Mouse (Mus musculus): Measurements from ENCODE around the gene Akap13.
"Not testable (repeated sequence)": the region's sequence is repeated elsewhere in the genome, so short reads cannot be mapped to it uniquely, and the experiment has no call there.

The Akap13 gene

DNA sequence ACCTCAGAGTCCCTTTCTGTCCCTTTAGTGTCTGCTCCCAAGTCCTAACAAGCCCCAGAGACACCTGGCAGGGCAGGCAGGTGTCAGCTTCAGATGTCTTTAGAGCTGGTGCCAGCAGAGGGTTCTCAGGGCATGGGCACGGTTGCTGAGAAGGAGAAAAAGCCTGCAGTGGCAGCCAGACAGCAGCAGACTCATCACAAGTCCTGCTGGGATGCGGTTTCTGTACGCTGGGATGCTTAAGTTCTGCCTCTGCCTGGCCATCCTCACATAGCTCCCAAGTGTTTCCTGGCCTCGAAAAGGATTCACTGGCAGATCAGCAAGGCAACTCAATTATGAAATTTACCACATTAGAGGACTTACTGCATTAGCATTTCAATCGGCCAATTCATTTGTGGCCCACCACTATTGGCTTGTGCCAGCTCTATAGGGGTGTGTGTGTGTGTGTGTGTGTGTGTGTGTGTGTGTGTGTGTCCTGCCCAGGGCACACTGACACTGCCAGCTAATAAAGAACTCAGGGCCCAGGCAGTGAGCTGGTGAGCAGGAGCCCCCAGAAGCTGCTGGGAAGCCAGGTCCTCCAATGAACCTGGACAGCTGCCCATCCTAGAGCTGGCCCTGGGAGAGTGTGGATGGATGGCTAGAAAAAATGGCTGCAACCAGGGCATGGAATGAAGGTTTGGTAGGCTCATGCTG is 311.9 kb downstream of the Akap13 start:
- not testable (repeated sequence) for DNase-seq (ENCODE audit: low spot score)

GRCm38 (mm10) chr7:75768169-75768568 is 312.8 kb downstream of the Akap13 start:
- DNase-seq (ENCODE audit: low spot score) = no peak

GRCm38 (mm10) chr7:75769909-75770308 is 314.6 kb downstream of the Akap13 start:
- no peak for DNase-seq (ENCODE audit: low spot score)

DNA sequence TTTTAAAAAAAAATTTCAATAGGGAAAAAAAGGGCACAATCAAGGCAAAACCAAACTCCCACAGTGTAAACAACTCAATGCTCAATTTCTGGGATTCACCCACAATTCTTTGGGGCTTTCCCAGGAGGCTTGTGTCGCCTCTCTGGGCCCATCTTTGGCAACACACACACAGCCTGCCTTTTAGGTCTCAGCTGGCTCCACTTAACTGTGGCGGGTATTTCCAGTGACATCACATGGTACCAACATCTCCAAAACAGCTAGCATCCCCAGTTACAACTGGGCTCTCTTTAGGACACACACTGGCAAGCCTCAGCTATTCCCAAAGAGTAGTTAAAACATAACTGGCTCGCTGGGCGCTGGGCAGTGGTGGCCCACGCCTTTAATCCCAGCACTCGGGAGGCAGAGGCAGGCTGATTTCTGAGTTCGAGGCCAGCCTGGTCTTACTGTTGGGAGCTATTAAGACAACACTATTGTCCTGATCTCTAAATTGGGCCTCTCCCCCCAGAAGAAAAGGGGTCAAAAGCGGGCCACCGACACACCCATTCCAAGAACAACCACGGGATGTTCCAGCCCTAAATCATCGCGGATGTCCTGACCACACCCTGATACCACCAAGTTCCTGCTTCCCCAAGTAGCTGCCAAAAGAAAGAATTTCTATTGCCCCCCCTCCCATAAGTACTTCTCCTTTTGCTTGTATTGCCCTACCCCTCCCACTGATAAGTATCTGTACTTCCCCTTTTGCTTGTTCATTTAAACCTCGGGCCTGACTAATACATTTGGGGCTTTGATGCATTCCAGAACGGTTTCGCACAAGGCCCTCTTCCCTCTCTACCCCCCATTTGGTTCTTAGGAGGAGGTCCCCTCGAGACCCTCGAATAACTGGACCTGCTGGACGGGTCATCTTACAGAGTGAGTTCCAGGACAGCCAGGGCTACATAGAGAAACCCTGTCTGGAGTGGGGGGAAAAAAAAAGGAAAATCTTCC is 319.1 kb downstream of the Akap13 start:
- DNase-seq (ENCODE audit: low spot score) = not testable (repeated sequence)

DNA sequence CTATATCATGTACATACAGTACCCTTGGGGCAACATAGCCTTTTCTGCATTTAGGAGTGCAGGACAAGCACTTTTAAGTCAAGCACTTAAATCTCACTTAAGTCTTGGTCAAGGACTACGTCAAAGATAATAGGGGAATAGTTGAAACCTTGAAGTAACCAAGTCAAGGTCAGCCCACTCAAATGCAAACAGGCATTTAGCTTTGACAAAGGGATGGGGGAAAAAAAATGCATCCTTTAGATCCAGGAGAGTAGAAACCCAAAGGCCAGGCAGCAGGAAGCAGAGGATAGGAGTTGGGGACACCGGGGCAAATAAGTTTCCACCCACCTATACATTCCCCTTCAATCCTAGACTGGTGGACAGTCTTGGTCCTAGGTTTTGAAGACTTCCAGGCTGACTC is 322.7 kb downstream of the Akap13 start:
- no peak for DNase-seq (ENCODE audit: low spot score)

DNA sequence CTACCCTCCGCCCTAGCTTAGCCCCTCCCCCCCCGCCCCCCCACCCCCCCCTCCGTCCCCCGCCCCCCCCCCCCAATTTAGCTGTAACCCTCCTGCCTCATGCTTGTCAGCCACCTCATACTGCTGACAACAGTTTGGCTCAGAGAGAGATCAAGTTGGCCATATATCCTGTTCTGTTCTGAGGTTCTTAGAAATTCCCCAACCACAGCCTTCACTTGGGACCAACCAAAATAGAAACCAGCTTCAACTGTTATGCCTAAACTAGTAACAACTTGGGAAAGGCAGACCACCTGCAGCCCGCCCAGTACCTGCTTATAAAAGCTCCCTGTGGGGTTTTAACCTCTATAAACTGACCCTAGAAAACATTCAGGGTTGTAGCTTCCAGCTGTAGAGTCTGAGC is 325.5 kb downstream of the Akap13 start:
- DNase-seq (ENCODE audit: low spot score) = peak; percentile 12

DNA sequence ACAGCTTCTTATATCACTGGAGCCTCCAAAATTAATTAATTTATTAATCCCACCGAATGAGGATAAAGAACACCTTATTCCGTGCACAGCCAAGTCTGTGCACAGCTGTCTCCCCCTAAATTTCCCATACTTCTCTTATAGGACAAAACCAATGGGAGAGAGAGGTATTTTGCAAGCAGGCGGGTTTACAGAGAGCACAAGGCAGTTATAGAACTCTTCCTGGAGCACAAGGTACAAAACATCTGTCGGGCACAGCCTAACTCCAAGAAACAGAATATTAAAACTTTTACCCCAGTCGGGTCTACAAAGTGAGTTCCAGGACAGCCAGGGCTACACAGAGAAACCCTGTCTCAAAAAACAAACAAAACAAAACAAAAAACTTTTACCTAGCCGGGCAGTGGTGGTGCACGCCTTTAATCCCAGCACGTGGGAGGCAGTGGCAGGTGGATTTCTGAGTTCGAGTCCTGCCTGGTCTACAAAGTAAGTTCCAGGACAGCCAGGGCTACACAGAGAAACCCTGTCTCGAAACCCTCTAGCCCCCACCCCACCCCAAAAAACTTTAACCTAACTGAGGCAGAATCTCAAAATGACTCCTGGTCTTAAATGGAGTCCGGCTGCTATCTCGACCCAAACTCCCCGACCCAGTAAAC is 326.1 kb downstream of the Akap13 start:
- DNase-seq (ENCODE audit: low spot score) = peak; percentile 48

GRCm38 (mm10) chr7:75781948-75782722 is 326.8 kb downstream of the Akap13 start:
- peak; percentile 97 for DNase-seq (ENCODE audit: low spot score)

- no peak for DNase-seq (ENCODE audit: low spot score)
Measured at GRCm38 (mm10) chr7:75782723-75783011, 327.3 kb downstream of the Akap13 start.

GRCm38 (mm10) chr7:75785388-75786328 is 330.3 kb downstream of the Akap13 start:
- no peak for DNase-seq (ENCODE audit: low spot score)

GRCm38 (mm10) chr7:75786812-75787211 is 331.5 kb downstream of the Akap13 start:
- no peak for DNase-seq (ENCODE audit: low spot score)

DNA sequence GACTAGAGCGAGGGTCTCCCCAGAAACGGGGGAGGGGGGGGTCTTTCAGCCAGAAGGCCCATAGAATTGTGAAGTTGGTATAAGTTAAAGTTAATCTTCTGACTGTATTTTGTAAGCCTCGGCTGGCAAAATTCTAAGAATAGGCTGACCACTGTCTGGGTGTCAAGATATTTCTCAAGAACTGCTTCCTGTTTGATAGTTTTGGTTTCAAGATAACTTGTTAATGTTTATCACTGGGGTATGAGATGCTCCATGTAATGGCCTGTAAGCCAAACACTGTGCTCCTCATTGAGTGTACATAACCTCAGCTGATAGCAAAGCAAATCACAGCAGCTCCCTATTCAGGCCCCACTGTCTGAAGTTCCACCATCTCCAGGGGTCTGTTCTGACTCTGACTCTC is 332.0 kb downstream of the Akap13 start:
- DNase-seq (ENCODE audit: low spot score) = no peak

GRCm38 (mm10) chr7:75788069-75788800 is 332.9 kb downstream of the Akap13 start:
- not testable (repeated sequence) for DNase-seq (ENCODE audit: low spot score)

- not testable (repeated sequence) for DNase-seq (ENCODE audit: low spot score)
Measured at GRCm38 (mm10) chr7:75788801-75789135, 333.4 kb downstream of the Akap13 start.

DNA sequence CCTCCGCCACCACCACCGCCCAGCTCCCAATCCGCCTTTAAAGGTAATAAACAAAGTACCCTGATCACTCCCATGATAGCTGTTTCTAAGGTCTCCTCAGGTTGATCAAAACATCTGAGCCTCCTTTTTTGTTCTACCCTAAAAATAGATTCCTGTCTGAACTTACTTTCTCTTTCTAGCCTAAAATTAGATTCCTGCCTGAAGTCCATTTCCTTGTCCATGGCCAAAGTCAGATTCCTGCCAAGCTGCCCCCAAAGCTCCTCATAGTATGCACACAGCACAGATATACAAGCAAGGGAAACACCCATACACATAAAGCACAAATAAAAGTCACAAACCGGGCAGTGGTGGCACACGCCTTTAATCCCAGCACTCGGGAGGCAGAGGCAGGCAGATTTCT is 334.4 kb downstream of the Akap13 start:
- DNase-seq (ENCODE audit: low spot score) = no peak

- not testable (repeated sequence) for DNase-seq (ENCODE audit: low spot score)
Measured at GRCm38 (mm10) chr7:75791092-75791837, 335.9 kb downstream of the Akap13 start.

DNA sequence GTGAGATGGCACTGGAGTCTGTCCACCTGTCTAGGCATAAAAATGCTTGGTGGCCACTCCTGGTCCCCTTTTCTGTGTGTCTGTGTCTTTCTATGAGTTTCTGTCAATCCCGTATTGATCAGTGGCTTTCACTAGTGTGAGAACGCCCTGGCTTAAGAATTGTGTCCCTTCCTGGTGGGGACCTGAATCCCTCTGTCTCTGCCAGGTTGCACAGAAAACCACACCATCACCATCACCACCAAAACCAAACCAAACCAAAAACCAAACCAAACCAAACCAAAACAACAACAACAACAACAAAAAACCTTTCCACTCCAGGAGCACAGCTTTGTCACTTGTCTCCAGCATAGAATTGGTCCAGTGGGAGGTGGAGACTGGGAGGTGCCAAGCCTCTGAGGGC is 337.8 kb downstream of the Akap13 start:
- DNase-seq (ENCODE audit: low spot score) = no peak

- DNase-seq (ENCODE audit: low spot score) = no peak
Measured at GRCm38 (mm10) chr7:75793654-75794335, 338.5 kb downstream of the Akap13 start.

GRCm38 (mm10) chr7:75795106-75795505 is 339.8 kb downstream of the Akap13 start:
- DNase-seq (ENCODE audit: low spot score) = no peak

Data from embryo, embryonic 10.5 days (tissue).